In the genomic region with DNA sequence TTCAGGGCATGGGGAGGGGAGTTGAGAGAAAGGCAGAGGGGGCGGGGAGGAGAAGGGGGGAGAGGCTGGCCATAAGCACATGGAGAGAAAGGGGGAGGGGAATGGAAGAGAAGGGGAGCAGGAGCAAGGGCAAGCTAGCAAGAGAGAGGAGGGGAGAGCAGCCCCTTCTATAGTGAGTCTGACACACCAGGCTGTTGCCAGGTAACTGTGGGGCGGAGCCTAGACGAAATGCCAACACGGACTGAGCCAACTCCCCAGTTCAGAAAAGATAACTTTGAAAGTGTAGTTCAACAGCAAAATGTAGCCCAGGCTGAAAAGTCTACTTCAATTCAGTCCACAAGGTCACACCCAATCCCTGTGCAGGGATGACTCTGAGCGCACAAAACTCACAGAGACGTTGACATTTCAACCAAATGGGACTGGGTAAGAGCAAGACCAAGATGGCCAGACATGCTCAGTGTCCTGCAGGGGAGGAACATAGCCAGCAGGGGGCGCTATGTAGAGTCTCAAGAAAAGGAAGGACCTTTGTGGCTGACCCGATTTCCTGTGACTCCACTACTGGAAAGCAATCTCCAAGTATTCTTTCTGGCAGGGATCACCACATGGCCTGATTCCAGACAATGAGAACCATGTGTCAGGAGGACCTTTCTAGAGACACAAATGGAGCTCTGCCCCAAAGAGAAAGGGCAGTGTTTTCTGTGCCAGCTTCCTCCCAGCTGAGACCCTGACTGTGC, we compare ENCODE assay signal across 8 mouse cellular contexts.
DNase-seq lines count a peak whose midpoint lies in the region; ATAC-seq lines count a peak whose summit lies in the region.

No protein-coding gene starts in this region.

- no peak overlapping the region for H3K27ac ChIP-seq in kidney, embryonic 14.5 days (ENCODE audit: low read depth, low read length)
- no peak overlapping the region for H3K27ac ChIP-seq in limb, embryonic 10.5 days
- H3K27ac ChIP-seq in intestine, embryonic 15.5 days, result no peak overlapping the region

- no peaks in the 10 kb centered on the region for H3K27me3 ChIP-seq in kidney, embryonic 14.5 days (ENCODE audit: control insufficient read depth, insufficient read depth, low read length)
- H3K27me3 ChIP-seq in limb, embryonic 10.5 days (ENCODE audit: low read depth, poor library complexity, severe bottlenecking), result no peaks in the 10 kb centered on the region
- H3K27me3 ChIP-seq in intestine, embryonic 15.5 days (replicated peaks), result no peaks in the 10 kb centered on the region

- H3K9ac ChIP-seq in kidney, embryonic 14.5 days (ENCODE audit: low read depth, low read length), result no peak overlapping the region
- no peak overlapping the region for H3K9ac ChIP-seq in intestine, embryonic 15.5 days

- H3K4me2 ChIP-seq in kidney, embryonic 14.5 days (replicated peaks; ENCODE audit: low read depth, low read length), result no peak overlapping the region
- H3K4me2 ChIP-seq in intestine, embryonic 15.5 days (replicated peaks), result no peak overlapping the region

- ATAC-seq in kidney, embryonic 14.5 days (ENCODE audit: low FRiP score, low TSS enrichment), result no peak
- no peak for ATAC-seq in megakaryocyte-erythroid progenitor cell, adult 5-6 weeks (replicated peaks; ENCODE audit: low FRiP score, low TSS enrichment, poor library complexity, severe bottlenecking)
- no peak for ATAC-seq in intestine, embryonic 15.5 days

- H3K36me3 ChIP-seq in kidney, embryonic 14.5 days (ENCODE audit: control insufficient read depth, insufficient read depth, low read length), result no peaks in the 10 kb centered on the region
- no peaks in the 10 kb centered on the region for H3K36me3 ChIP-seq in limb, embryonic 10.5 days
- H3K36me3 ChIP-seq in intestine, embryonic 15.5 days, result no peaks in the 10 kb centered on the region

- WGBS in kidney, embryonic 14.5 days, result 71% methylated on average over 8 of the region's 8 CpGs
- 82% methylated on average over 8 of the region's 8 CpGs for WGBS in limb, embryonic 10.5 days
- WGBS in intestine, embryonic 15.5 days, result 65% methylated on average over 8 of the region's 8 CpGs

- peak; percentile 19 for DNase-seq in kidney, adult 11 months
- peak; percentile 37 for DNase-seq in NIH3T3 (ENCODE audit: low read depth)
- DNase-seq in cerebellum, postnatal 14 days, result peak; percentile 80 to 84
- DNase-seq in limb, embryonic 10.5 days (ENCODE audit: low spot score), result peak; percentile 36
- DNase-seq in thymus, postnatal 4 days, result peak; percentile 28

- no peaks in the 10 kb centered on the region for H3K9me3 ChIP-seq in kidney, embryonic 14.5 days (ENCODE audit: control insufficient read depth, low read length)
- no peaks in the 10 kb centered on the region for H3K9me3 ChIP-seq in limb, embryonic 10.5 days (replicated peaks)
- H3K9me3 ChIP-seq in intestine, embryonic 15.5 days, result no peaks in the 10 kb centered on the region

- H3K4me1 ChIP-seq in kidney, embryonic 14.5 days (ENCODE audit: control insufficient read depth, insufficient read depth, low read length), result no peaks in the 10 kb centered on the region
- H3K4me1 ChIP-seq in limb, embryonic 10.5 days, result peaks cover 6% of the 10 kb centered on the region
- 0 out of 2 replicates have a peak, but pooled peaks cover 2% of the 10 kb centered on the region for H3K4me1 ChIP-seq in intestine, embryonic 15.5 days (replicated peaks)

- H3K4me3 ChIP-seq in kidney, embryonic 14.5 days (ENCODE audit: low read length), result no peak overlapping the region
- H3K4me3 ChIP-seq in limb, embryonic 10.5 days, result no peak overlapping the region
- H3K4me3 ChIP-seq in intestine, embryonic 15.5 days (replicated peaks), result no peak overlapping the region

Comparison
In these comparisons a context has a peak if more than half of its experiments do, and no peak if none do; other contexts are left out.
1. DNase-seq: peak in every context shown above with its lines; median percentile 82 in cerebellum, postnatal 14 days; 37 in NIH3T3; 36 in limb, embryonic 10.5 days; 28 in thymus, postnatal 4 days; 19 in kidney, adult 11 months.